Mouse (Mus musculus): ENCODE measurements around the gene Pde7b.

GRCm38 (mm10) chr10:20690002-20690401, 34.9 kb downstream of the Pde7b start:
- TF ChIP-seq CTCF (IDR thresholded peaks at IDR 0.05; ENCODE audit: low read depth) (no peak), EP300 (optimal IDR thresholded peaks at IDR 0.05) (no peak)
